Mouse (Mus musculus) heart, postnatal 0 days (tissue): ENCODE results near the gene Itpr1. TPM values are rescaled to one million over a fixed set of nuclear protein-coding genes. Genes with fewer than 3 reads are reported as not detected.

Experiments
- ATAC-seq: fragments of 200-750 bp; cut with Nextera tagmentation; 2 replicates; pipeline ENCODE4 v1.8.0; 2017; ENCODE audit warnings: low read depth, moderate number of reproducible peaks, moderate library complexity; ENCODE audit not compliant: insufficient read depth
- DNase-seq: peaks from one replicate; pipeline ENCODE4 v3.0.0-alpha.2; 2016; ENCODE audit warnings: low spot score
- H3K27ac ChIP-seq: fragments of 300-500 bp; sonication (generic); 2 replicates; pipeline ENCODE4 v1.5.1; 2014; ENCODE audit warnings: low read depth, mild to moderate bottlenecking
- H3K27me3 ChIP-seq: fragments of 300-500 bp; sonication (generic); 2 replicates; pipeline ENCODE4 v1.6.1; 2014; ENCODE audit warnings: low read length, mixed read lengths; ENCODE audit not compliant: control insufficient read depth, insufficient read depth
- H3K36me3 ChIP-seq: fragments of 300-500 bp; sonication (generic); replicated peaks from 2 replicates; pipeline ENCODE4 v1.6.1; 2014; ENCODE audit warnings: low read length, mixed read lengths; ENCODE audit not compliant: control insufficient read depth, insufficient read depth
- H3K4me1 ChIP-seq: fragments of 300-500 bp; sonication (generic); 2 replicates; pipeline ENCODE4 v1.6.1; 2014; ENCODE audit warnings: antibody characterized with exemption; ENCODE audit not compliant: control insufficient read depth, insufficient read depth
- H3K4me2 ChIP-seq: fragments of 300-500 bp; sonication (generic); 2 replicates; pipeline ENCODE4 v1.6.1; 2014; ENCODE audit warnings: low read depth, mild to moderate bottlenecking, low read length, moderate library complexity
- H3K4me3 ChIP-seq: fragments of 300-500 bp; sonication (generic); 2 replicates; pipeline ENCODE4 v1.5.1; 2014; ENCODE audit warnings: low read depth, low read length
- H3K9ac ChIP-seq: fragments of 300-500 bp; sonication (generic); replicated peaks from 2 replicates; pipeline ENCODE4 v1.6.1; 2014; ENCODE audit warnings: low read depth, low read length, mixed read lengths
- H3K9me3 ChIP-seq: fragments of 300-500 bp; sonication (generic); replicated peaks from 2 replicates; pipeline ENCODE4 v1.6.1; 2016; ENCODE audit warnings: low read length; ENCODE audit not compliant: control insufficient read depth
- CTCF ChIP-seq: IDR thresholded peaks from 2 replicates; pipeline ENCODE4 v1.5.1; 2016; ENCODE audit warnings: antibody characterized with exemption, control low read depth, low read depth
- EP300 ChIP-seq: IDR thresholded peaks from 2 replicates; pipeline ENCODE4 v1.6.1; 2016; ENCODE audit warnings: antibody characterized with exemption, low read depth
- WGBS: fragments of 180-500 bp; shearing (Covaris S2); extraction: QIAGEN DNeasy Blood & Tissue Kit; methylation state at CpG from one replicate; pipeline ENCODE4 v1.1.7; 2014; 5-methylcytosine and 5-hydroxymethylcytosine counted together
- polyA plus RNA-seq: library from polyadenylated mRNA; unstranded; fragments of >200 nt; fragmentation: Nextera tagmentation; extraction: Ambion mirVana; gene quantifications from 2 replicates; pipeline ENCODE4 v1.2.1, GENCODE M21; 2015
- total RNA-seq: library from RNA; depleted of rRNA; stranded (reverse); fragments of >200 nt; gene quantifications from 2 replicates; pipeline ENCODE4 v1.2.3, GENCODE M21; 2014; ENCODE audit warnings: low replicate concordance

Gene Itpr1
- total and polyA plus RNA-seq, 2 experiments from 2014 or later = 7.1 to 22.2 TPM

- H3K4me1 ChIP-seq = no peaks in the 10 kb centered on the region; the same call in 1 of the 2 replicates
- no peaks in the 10 kb centered on the region for H3K27me3 ChIP-seq
- H3K9ac ChIP-seq = no peak overlapping the region
- H3K4me2 ChIP-seq = no peak overlapping the region
- ATAC-seq (no peak), DNase-seq (no peak)
- no peak overlapping the region for H3K4me3 ChIP-seq
- 87% methylated on average over 5 of the region's 5 CpGs for WGBS
- H3K9me3 ChIP-seq = no peaks in the 10 kb centered on the region
- H3K27ac ChIP-seq = no peak overlapping the region
- H3K36me3 ChIP-seq = peaks cover 72% of the 10 kb centered on the region
- TF ChIP-seq EP300 (no peak), CTCF (no peak)
Observed at GRCm38 (mm10) chr6:108503651-108504050, 290.8 kb downstream of the Itpr1 start.

DNA sequence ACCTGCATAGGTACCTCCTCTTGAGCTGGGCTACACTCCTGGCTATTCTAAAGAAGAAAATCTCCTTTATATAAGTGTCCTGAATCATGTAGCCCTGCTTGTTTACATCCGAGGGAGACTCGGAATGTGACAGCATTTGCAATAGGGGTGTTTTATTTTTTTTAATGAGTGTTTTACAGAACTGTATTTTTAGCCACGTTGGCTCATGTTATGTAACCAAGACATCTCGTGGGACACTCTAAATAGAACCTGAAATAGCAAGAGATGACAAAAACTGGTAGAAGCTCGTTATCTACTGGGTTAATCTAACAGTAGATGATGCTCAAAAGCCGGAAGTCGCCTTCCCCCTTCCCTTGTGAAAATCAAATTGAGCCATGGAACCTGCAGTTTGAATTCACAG is 291.8 kb downstream of the Itpr1 start:
- Histone ChIP-seq H3K4me3 (no peak overlapping the region), H3K9ac (no peak overlapping the region), H3K27me3 (no peaks in the 10 kb centered on the region), H3K36me3 (peaks cover 62% of the 10 kb centered on the region), H3K27ac (no peak overlapping the region), H3K9me3 (no peaks in the 10 kb centered on the region), H3K4me1 (peaks cover 5% of the 10 kb centered on the region), H3K4me2 (no peak overlapping the region)
- ATAC-seq (no peak), DNase-seq (no peak)
- no peak for TF ChIP-seq EP300
- no peak for TF ChIP-seq CTCF
- WGBS = 80% methylated on average over 7 of the region's 7 CpGs

DNA sequence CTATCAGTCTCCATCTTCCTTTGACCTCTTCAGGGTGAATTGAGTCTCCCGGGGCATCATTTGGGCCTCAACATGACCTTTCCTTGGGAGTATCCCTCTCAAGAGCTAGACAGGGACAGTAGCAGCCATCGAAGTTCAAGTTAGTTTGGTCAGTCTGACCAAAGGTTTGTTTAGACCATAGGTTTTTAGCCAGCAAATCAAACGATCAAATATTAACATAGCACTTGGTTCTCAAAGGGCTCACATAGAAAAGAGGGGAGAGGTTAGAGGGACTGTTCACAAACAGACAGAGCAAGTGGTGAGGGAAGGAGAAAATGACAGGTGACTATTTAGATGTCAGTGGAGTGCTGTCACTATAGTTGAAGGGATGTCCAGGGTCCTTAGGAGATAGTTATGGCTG is 293.3 kb downstream of the Itpr1 start:
- WGBS = 94% methylated on average over 3 of the region's 3 CpGs
- TF ChIP-seq EP300 (no peak), CTCF (no peak)
- H3K9ac ChIP-seq = no peak overlapping the region
- ATAC-seq = no peak
- H3K4me2 ChIP-seq = no peak overlapping the region
- H3K27me3 ChIP-seq = no peaks in the 10 kb centered on the region
- no peak for DNase-seq
- peaks cover 19% of the 10 kb centered on the region for H3K4me1 ChIP-seq
- no peak overlapping the region for H3K27ac ChIP-seq
- H3K36me3 ChIP-seq = peaks cover 54% of the 10 kb centered on the region
- H3K4me3 ChIP-seq = no peak overlapping the region
- H3K9me3 ChIP-seq = no peaks in the 10 kb centered on the region

- ATAC-seq (no peak), DNase-seq (no peak)
- no peak for TF ChIP-seq CTCF
- TF ChIP-seq EP300 = no peak
- Histone ChIP-seq H3K27ac (no peak overlapping the region), H3K27me3 (no peaks in the 10 kb centered on the region), H3K4me1 (peaks cover 19% of the 10 kb centered on the region), H3K4me2 (no peak overlapping the region), H3K9me3 (no peaks in the 10 kb centered on the region), H3K4me3 (no peak overlapping the region), H3K9ac (no peak overlapping the region), H3K36me3 (peaks cover 43% of the 10 kb centered on the region)
- WGBS = 87% methylated on average over 3 of the region's 3 CpGs
Observed at GRCm38 (mm10) chr6:108507337-108507736, 294.4 kb downstream of the Itpr1 start.

DNA sequence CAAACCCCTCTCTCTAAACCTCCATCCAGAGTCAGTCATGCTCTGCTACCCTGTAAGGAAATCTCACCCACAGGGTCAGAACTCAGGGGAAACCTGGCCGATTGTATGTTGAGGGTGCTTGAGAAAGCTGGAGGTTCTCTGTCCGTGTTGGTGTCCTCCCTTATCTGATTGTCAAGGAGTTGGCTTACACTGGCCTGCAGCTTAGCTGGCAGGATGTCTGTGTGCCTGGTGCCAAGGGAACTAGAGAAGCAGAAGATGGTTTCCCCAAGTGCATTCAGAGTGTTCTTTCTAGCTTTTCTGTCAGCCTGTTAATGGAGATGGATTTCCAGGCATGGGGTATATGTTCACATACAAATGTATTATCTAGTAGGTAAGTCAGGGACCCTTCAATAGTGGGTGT is 296.4 kb downstream of the Itpr1 start:
- H3K27me3 ChIP-seq = no peaks in the 10 kb centered on the region
- no peak overlapping the region for H3K4me2 ChIP-seq
- no peak overlapping the region for H3K9ac ChIP-seq
- H3K36me3 ChIP-seq = peaks cover 39% of the 10 kb centered on the region
- no peak overlapping the region for H3K27ac ChIP-seq
- peaks cover 19% of the 10 kb centered on the region for H3K4me1 ChIP-seq
- WGBS = 23% methylated on average over 2 of the region's 2 CpGs
- ATAC-seq = no peak
- TF ChIP-seq EP300 (no peak), CTCF (no peak)
- DNase-seq = no peak
- H3K9me3 ChIP-seq = no peaks in the 10 kb centered on the region
- no peak overlapping the region for H3K4me3 ChIP-seq

GRCm38 (mm10) chr6:108510101-108510500 is 297.2 kb downstream of the Itpr1 start:
- 14% methylated on average over 9 of the region's 9 CpGs for WGBS
- no peak overlapping the region for H3K4me2 ChIP-seq

More at GRCm38 (mm10) chr6:108510101-108510500, 297.2 kb downstream of the Itpr1 start:
- no peak overlapping the region for H3K9ac ChIP-seq
- H3K4me3 ChIP-seq = no peak overlapping the region
- no peak overlapping the region for H3K27ac ChIP-seq
- no peak for ATAC-seq
- no peaks in the 10 kb centered on the region for H3K27me3 ChIP-seq
- TF ChIP-seq CTCF (no peak), EP300 (no peak)
- peaks cover 35% of the 10 kb centered on the region for H3K36me3 ChIP-seq
- peaks cover 22% of the 10 kb centered on the region for H3K4me1 ChIP-seq
- DNase-seq = peak; percentile 50
- H3K9me3 ChIP-seq = no peaks in the 10 kb centered on the region
